Mouse (Mus musculus): ENCODE results near the gene Slit3.
A peak's percentile ranks its signal among the peaks of the same experiment; 100 is the strongest.

Gene Slit3

GRCm38 (mm10) chr11:35395376-35395775 lies 274.4 kb downstream of the Slit3 start:
- ATAC-seq (ENCODE audit: low TSS enrichment) = peak; percentile 84

- peak; percentile 71 for ATAC-seq (ENCODE audit: low TSS enrichment)
These were observed 277.3 kb downstream of the Slit3 start for GRCm38 (mm10) chr11:35398353-35398752.

DNA sequence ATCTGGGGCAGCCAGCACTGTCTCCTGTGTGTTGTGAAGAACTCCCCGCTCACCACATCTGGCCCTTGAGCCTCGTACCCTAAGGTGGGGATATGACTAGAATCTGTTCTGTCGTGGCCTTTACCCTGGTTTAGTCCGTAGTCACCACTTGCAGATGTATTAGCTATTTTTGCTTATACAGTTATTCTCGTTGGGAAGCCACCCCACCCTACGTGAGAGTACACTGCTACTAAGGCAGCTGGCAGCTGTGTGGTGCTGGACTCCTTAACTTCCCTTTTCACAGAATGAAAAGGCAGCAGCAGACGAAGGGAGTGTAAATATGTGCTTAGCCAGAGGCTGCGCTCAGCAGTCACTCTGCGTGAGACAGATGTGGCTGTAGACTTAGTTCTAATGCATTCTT lies 282.5 kb downstream of the Slit3 start:
- peak; percentile 39 for ATAC-seq (ENCODE audit: low TSS enrichment)

GRCm38 (mm10) chr11:35406045-35406444 lies 285.0 kb downstream of the Slit3 start:
- ATAC-seq (ENCODE audit: low TSS enrichment) = no peak

GRCm38 (mm10) chr11:35406522-35406921 lies 285.5 kb downstream of the Slit3 start:
- no peak for ATAC-seq (ENCODE audit: low TSS enrichment)

DNA sequence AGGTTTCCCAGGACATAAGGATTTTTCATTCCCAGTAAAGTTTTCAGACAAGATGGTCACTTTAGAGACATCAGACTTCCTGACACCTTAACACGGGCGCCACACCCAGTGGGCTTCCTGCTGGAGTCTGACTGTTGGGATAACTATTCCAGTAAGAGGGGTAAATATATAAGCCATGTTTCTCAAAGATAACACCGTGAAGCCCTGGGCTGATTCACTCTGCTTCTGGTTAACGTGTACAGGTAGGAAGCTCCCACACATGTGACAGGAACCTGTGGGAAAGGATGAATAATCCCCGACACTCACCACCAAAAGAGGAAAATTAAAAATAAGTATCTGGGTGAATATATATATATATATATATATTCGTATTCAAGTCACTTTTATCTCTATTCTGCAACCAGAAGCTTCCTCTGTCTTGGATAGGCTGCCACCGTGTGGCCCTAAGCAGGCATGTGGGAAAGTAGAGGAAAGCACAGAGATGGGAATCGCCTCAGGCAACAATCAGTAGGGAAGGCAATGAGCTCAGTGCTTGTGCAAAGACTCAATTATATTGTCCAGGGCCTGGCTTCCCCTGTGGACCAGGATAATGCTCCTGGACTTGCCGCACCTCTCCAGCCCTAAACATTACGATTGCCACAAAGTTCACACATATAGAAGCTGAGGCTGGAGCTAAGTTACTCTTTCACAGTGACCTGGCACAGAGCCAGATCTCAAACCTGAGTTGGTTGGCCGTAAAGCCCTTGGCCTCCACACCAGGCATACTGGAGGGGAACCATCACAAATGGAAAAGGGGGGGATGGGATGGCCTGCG lies 286.5 kb downstream of the Slit3 start:
- peak; percentile 95 for ATAC-seq (ENCODE audit: low TSS enrichment)

DNA sequence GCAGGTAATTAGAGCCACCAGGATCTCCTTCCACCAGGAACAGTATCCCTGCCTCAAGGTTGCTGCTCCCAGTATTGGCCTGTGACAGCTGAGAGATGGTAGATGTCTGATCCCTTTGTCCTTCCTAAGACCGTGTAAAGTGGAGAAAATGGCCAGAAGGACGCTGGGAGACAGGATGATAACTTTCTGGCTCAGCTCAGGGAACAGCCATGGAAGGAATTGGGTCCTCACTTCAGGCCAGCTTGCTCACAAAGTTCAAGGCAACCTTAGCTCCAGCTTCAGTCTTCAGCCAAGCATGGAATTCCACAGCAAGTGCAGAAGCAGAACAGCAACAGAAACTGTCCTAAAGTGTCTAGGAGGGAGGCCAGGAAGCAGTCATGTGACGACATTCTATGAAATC lies 289.4 kb downstream of the Slit3 start:
- ATAC-seq (ENCODE audit: low TSS enrichment) = no peak

GRCm38 (mm10) chr11:35415768-35416401 lies 294.9 kb downstream of the Slit3 start:
- ATAC-seq (ENCODE audit: low TSS enrichment) = peak; percentile 82

GRCm38 (mm10) chr11:35416402-35417093 lies 295.5 kb downstream of the Slit3 start:
- ATAC-seq (ENCODE audit: low TSS enrichment) = 0 out of 2 replicates have a peak, but pooled peaks have one; percentile 21

- ATAC-seq (ENCODE audit: low TSS enrichment) = no peak
These were observed 297.0 kb downstream of the Slit3 start for GRCm38 (mm10) chr11:35417911-35418552.

DNA sequence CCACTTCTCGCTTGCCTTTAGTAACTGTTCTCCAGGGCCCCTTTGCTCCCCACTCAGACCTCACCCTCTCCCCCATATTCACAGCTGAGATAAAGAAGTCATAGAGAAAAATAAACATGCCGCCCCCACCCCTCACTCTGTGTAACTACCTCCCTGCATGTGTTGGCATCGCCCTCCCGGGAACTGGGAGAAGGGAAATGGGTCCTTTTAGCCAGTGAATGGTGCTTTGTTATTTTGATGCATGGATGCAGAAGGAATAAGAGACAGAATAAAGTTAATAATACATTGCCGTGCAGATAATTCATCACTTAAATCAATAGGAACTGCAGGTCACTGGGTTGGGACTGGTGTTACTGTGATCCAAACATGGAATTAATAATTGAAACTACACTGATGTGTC lies 298.0 kb downstream of the Slit3 start:
- ATAC-seq (ENCODE audit: low TSS enrichment) = no peak

DNA sequence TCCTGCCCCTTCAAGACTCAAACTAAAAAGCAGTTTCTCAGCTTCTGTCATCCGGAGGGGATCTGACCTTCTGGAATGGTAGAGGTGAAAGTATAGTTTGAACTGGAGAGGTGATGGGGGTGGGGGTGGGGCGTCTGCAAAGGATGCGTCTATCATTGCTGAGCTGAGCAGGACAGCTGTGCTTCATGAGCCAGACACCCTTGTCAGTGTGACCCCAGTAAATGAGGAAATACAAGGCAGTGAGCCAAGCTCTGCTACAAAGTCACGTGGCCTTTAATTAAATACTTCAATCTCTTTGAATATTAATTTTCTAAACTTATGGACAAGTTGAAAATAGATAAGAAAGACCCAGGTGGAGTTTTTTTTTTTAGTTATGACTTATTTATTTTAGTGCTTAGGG lies 300.7 kb downstream of the Slit3 start:
- no peak for ATAC-seq (ENCODE audit: low TSS enrichment)

- no peak for ATAC-seq (ENCODE audit: low TSS enrichment)
These were observed 307.0 kb downstream of the Slit3 start for GRCm38 (mm10) chr11:35428036-35428435.

DNA sequence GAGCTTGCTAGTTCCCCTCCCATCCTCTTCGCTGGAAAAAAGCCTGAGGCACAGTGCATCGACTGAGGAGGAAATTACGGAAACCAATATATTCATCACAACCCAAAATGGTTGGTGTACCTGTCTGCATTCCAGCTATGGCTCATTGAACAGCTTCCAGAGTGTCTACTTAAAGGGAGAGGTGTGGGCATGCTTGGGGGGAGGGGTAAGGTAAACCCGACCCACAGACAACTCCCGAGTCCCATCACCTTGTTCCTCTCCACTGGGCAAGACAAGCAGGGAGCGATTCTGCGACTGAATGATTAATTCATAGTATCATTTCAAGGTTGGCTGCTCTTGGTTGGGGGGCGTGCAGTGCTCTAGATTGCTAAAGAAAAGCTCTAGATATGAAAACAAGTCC lies 310.1 kb downstream of the Slit3 start:
- ATAC-seq (ENCODE audit: low TSS enrichment) = no peak

GRCm38 (mm10) chr11:35437510-35437909 lies 316.5 kb downstream of the Slit3 start:
- ATAC-seq (ENCODE audit: low TSS enrichment) = no peak

DNA sequence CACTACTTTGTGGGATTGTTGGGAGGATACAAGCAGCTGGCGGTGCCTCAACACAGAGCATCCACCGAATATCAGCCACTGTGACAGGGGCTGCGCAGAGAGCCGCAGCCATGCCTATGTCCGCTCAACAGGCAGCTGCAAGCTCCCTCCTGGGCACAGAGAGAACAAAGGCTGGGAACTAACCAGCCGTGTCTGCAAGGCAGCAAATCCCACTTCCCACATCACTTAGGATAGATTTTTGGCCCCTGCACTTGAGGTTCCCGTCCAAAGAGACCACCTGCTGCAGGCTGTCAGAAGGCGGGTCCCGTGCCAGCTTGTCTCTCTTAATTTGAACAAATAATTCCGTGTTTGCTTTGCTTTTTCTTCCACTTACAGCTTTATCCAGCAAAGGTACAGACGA lies 319.2 kb downstream of the Slit3 start:
- no peak for ATAC-seq (ENCODE audit: low TSS enrichment)

DNA sequence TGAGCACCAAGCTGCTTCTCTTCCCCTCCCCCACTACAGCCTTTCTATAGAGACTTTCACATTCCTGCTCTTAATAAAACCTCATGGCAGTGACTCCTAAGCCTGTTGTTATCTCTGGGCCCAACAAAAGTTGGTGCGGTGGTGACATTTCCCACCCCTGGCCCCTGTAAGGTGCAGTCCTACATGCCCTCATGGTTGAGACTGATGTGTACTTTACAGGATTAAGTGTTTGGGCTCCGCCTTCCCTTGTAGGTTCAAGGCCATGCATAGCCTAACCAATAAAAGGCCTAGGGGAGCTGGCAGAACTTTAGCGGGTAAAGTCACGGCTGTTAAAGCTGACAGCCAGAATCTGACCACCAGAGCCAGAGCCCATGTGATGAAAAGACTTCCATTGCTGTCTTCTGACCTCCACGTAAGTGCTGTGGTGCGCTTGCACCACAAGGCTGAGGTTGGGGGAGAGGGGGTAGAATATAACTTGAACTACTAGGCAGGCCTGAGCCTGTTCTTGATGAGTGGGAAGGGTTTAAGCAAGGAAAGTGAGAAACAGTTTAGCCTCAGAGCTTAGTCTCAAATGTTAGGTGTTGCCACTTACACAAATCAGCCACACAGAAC lies 323.6 kb downstream of the Slit3 start:
- ATAC-seq (ENCODE audit: low TSS enrichment) = no peak

GRCm38 (mm10) chr11:35447951-35448350 lies 326.9 kb downstream of the Slit3 start:
- no peak for ATAC-seq (ENCODE audit: low TSS enrichment)

GRCm38 (mm10) chr11:35449199-35449598 lies 328.2 kb downstream of the Slit3 start:
- ATAC-seq (ENCODE audit: low TSS enrichment) = no peak

DNA sequence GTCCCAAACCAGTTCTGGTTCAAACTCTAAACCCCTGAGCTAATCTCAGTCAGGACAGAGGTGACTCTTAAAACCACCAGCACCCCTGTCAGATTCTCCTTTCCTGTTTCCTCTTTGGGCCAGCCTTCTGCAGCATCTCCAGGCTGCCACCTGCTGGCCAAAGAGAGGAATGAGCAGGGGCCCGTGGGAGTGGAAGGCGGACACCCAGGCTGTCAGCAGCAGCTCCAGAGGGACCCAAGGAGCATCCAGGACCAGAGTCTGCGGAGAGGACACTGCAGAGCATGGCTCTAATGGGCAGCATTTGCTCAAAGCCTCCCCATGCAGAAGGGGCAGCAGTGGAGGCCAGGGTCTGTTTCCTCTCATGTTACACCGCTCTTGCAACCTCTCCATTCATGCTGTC lies 330.6 kb downstream of the Slit3 start:
- peak; percentile 78 for ATAC-seq (ENCODE audit: low TSS enrichment)

- ATAC-seq (ENCODE audit: low TSS enrichment) = peak; percentile 32; the same call in 1 of the 2 replicates
These were observed 331.4 kb downstream of the Slit3 start for GRCm38 (mm10) chr11:35452413-35452812.

Data from frontal cortex, adult (tissue).